Mouse (Mus musculus) layer of hippocampus, adult 9-10 months (tissue): ENCODE data around the gene Mgat2.

Source experiments
- DNase-seq: peaks from one replicate; pipeline ENCODE4 v3.0.0; 2022; ENCODE audit warnings: low spot score

Mgat2 gene

DNA sequence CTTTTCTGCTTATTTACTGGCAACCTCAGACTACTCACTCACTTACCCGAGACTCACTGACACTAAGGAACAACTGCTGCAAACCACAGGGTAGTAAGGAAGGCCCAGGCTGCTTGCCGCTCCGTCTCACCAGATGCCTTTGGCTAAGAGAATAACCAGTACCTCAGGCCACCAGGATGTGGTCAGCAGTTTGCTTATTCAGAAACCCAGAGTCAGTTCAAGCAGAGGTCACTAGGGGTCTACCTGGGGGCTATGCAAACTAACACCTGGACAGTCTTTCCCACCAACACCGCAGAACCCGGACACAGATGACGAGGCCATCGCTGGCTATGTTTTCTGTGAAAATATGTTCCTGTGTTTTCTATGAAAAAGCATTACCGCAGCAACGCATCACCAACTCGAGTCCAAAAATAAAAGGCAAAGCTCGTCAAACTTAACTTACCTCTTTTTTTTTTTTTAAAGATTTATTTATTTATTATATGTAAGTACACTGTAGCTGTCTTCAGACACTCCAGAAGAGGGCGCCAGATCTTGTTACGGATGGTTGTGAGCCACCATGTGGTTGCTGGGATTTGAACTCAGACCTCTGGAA, 29.3 kb downstream of the Mgat2 start:
- DNase-seq, result no peak

DNA sequence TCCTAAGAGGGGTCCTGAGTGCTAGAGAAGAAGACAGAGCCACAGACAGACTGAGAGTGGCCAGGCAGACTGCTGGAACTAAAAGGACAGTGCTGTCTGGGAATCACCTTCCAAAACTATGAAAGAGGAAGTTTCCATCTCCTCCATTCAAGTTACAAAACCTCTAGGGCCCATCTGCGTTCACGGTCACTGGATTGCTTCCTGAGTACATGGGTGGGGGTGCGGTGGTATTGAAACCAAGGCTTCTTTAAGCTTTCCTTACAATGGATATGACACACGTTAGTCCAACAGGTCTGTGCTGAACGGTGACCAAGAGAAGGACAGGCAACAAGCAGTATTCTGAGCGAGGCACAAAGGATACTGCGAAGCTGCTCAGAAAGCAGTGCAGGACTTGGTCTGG, 30.4 kb downstream of the Mgat2 start:
- DNase-seq, result no peak

DNA sequence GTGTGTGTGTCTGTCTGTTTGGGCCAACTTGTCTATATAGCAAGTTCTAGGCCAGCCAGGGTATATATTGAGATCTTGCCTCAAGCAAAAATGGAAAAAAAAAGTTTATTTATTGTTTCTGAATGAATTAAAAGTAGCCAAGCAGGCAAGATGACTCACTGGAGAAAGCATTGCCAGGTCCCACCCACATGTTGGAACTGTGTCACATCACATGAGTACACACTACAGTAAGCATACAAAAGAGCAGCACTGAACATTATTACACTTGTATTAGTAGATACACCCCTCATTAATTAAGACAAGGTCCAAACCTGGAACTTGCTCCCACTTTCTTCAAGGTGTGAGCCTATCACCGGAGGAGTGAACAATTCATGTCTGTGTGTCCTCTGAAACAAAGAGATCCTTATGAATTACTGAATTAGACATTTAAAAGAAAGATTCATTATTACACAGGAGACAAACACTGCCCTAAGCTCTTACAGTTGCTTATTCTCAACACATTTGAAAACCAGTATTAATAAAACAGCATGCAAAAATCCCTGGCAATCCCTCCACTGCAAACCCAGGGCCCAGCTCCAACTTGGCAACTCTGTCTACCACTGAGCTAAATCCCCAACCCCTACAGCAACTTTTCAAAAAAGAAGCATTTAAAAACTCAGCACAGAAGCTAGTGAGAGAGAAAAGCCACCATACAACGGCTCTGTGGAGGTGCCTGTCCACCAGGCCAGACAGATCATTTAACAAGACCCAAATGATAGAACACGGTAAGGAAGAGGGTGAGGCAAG, 31.2 kb downstream of the Mgat2 start:
- DNase-seq, result peak; percentile 76

- no peak for DNase-seq
Observed at GRCm38 (mm10) chr12:69216587-69216986, 32.6 kb downstream of the Mgat2 start.

- DNase-seq, result no peak
Observed at GRCm38 (mm10) chr12:69220613-69221277, 36.8 kb downstream of the Mgat2 start.

GRCm38 (mm10) chr12:69227776-69228466, 44.0 kb downstream of the Mgat2 start, which contains the start of gene Pole2:
Gene Pole2 (minus strand): TSS chr12:69228195.
- peak; percentile 53 for DNase-seq

DNA sequence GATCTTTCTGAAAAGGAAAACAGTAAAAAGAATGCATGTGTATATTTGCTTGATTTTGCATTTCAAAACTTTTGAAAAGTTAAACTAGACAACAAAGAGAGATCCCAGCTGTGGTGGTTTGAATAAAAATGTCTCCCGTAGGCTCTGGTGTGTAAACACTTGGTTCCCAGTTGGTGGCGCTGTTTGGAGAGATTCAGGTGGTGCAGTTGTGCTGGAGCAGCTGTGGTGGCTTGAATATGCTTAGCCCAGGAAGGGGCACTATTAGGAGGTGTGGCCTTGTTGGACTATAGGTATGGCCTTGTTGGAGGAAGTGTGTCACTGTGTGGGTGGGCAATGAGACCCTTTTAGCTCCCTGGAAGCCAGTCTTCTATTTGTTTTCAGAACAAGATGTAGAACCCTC, 45.3 kb downstream of the Mgat2 start:
- DNase-seq, result no peak

GRCm38 (mm10) chr12:69235782-69236181, 51.8 kb downstream of the Mgat2 start:
- no peak for DNase-seq
